Mouse (Mus musculus): Measurements from ENCODE around the gene 1700049E17Rik2. TPM values are rescaled to one million over a fixed set of nuclear protein-coding genes. Genes with fewer than 3 reads are reported as not detected.
A peak's percentile ranks its signal among the peaks of the same experiment; 100 is the strongest.
"Not testable (repeated sequence)": the region's sequence is repeated elsewhere in the genome, so short reads cannot be mapped to it uniquely, and the experiment has no call there.

1700049E17Rik2 gene
- 1 to 10 TPM; 1.0 to 1.1 TPM for total RNA-seq (2021)

DNA sequence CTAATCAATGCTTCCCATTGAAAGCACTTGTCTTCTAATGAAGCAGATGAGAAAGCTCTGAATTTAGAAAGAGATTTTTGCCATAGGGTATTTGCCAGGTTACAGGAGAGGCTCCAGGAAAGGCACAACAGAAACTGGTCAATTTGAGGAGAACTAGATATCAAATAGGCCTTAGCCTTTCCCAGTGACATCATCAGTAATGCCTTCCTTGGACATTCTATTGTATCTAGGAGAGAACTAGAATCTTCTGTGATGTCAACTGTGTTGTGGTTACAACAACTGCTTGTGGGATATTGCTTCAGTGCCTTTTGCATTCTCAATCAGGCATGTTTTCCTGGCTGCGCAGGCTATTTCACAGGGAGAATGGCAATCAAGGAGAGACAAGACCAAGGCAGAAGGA, at the start of gene 1700049E17Rik2:
TSS of gene 1700049E17Rik2 (plus strand) at position 301 of the 400 bp plus-strand sequence.
- intact Hi-C loops (cut with DNase I); DNase-seq: not testable (repeated sequence)

- DNase-seq; intact Hi-C loops (cut with DNase I): not testable (repeated sequence)
Observed at GRCm38 (mm10) chr14:41524695-41525094, 48.3 kb upstream of the 1700049E17Rik2 start.

GRCm38 (mm10) chr14:41555483-41555882, 17.5 kb upstream of the 1700049E17Rik2 start, which contains the start of gene Gm7970:
Gm7970 (minus strand) TSS chr14:41555583.
- DNase-seq; intact Hi-C loops (cut with DNase I): not testable (repeated sequence)

- DNase-seq; intact Hi-C loops (cut with DNase I): not testable (repeated sequence)
Observed at GRCm38 (mm10) chr14:41586346-41586745, 13.3 kb downstream of the 1700049E17Rik2 start.

DNA sequence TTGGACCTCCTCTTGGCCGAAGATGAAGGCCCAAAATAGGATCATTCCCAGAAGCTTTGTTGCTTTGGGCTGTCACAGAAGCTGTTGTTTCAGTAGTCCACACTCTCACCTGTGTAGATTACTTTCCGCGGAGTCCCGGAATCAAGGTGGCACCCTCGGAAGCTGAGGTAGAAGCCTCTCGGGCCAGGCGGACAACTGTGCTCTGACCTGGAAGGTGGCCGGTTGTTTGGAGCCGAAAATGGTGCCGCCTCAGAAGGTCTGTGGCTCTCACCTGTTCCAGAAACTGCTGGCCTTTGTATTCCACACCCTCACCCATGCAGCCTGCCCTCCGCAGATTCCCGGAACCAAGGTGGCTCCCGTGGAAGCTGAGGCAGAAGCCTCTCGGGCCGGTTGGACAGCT, 27.9 kb downstream of the 1700049E17Rik2 start:
- DNase-seq; intact Hi-C loops (cut with DNase I): not testable (repeated sequence)

DNA sequence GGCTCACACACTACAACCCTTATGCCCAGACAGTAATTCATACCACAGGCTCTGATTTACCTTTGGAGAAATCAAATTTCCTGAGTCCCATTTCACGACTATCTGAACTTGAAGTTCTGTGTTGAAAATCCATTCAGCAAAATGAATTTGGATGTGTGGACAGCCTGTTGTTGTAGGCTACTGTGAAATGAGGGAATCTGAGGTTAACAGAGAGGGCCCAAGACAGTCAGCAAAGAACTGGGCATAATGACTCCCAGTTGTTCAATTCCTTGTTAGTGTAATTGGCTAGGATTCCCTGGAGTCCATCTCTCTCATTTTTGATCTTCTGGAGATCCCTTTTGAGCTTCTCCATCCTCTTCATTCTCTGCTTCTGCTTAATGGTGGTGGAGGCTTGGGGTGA, 37.7 kb downstream of the 1700049E17Rik2 start:
- intact Hi-C loops (cut with DNase I); DNase-seq: not testable (repeated sequence)

GRCm38 (mm10) chr14:41622535-41622934, 49.5 kb downstream of the 1700049E17Rik2 start:
- intact Hi-C loops (cut with DNase I); DNase-seq: not testable (repeated sequence)

DNA sequence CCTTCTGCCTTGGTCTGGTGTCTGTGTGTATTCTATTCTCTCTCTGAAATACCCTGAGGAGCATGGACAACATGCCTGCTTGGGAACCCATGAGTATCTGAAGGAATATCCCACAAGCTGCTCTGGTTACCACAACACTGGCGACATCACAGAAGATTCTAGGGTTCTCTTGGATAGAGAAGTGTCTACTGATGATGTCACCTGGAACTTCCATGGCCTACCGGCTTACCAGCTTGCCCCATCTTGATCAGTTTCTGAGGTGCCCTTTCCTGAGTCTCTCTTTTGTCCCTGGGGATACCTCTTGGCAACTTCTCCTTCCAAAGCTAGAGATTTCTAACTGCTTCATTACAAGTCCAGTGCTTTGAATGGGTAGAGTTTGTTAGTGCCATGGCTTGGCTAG, 51.5 kb downstream of the 1700049E17Rik2 start, which contains the start of gene Gm3072:
TSS of gene Gm3072 (minus strand) at position 101 of the 400 bp plus-strand sequence.
- intact Hi-C loops (cut with DNase I); DNase-seq: not testable (repeated sequence)

DNA sequence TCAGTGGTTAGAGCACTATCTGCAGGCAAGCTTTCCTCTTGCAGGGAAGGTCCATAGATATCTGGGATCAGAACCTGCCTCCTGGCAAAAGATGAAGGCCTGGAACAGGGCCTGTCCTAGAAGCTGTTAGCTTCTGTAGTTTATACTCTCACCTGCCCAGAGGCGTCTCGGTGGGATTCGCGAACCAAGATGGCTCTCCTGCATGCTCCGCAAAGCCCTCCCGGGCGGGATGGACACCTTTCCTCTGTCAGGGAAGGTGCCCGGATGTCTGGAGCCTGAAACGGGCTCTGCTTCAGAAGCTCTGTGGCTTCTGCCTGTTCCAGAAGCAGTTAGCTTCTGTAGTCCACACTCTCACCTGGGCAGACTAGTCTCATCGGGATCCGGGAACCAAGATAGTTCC, 57.1 kb downstream of the 1700049E17Rik2 start:
- intact Hi-C loops (cut with DNase I) = not testable (repeated sequence)
- peak; percentile 2 for DNase-seq

Other genes with a start within 250 kb of the 1700049E17Rik2 start
- not detected for gene Gm5798, start 224.6 kb upstream of the 1700049E17Rik2 start, total RNA-seq (2021)
- not detected for gene Gm7945, start 186.8 kb upstream of the 1700049E17Rik2 start, total RNA-seq (2021)
- not detected for gene Gm6482, start 164.9 kb upstream of the 1700049E17Rik2 start, total RNA-seq (2021)
- gene Gm7954, start 119.7 kb upstream of the 1700049E17Rik2 start, total RNA-seq (2021) = not detected
- not detected for gene Gm3486, start 83.7 kb upstream of the 1700049E17Rik2 start, total RNA-seq (2021)
- not detected for gene Gm7970, start 17.6 kb upstream of the 1700049E17Rik2 start, total RNA-seq (2021)
- not detected for gene Gm3072, start 51.4 kb downstream of the 1700049E17Rik2 start, total RNA-seq (2021)
- not detected for gene Gm3676, start 73.3 kb downstream of the 1700049E17Rik2 start, total RNA-seq (2021)
- not detected for gene Gm8068, start 128.7 kb downstream of the 1700049E17Rik2 start, total RNA-seq (2021)
- not detected for gene Gm7929, start 177.4 kb downstream of the 1700049E17Rik2 start, total RNA-seq (2021)
- gene Gm47189, start 199.2 kb downstream of the 1700049E17Rik2 start, total RNA-seq (2021) = not detected